Mouse (Mus musculus) C2C12 (cell line): Measurements from ENCODE around the gene Astl. TPM values are rescaled to one million over a fixed set of nuclear protein-coding genes. Genes with fewer than 3 reads are reported as not detected.

ENCODE experiments used
- H3K27me3 ChIP-seq: one replicate; pipeline ENCODE4 v1.6.1; 2011; ENCODE audit not compliant: control insufficient read depth, insufficient read depth, insufficient read length
- H3K36me3 ChIP-seq: one replicate; pipeline ENCODE4 v1.6.1; 2011; ENCODE audit not compliant: control insufficient read depth, insufficient read depth
- H3K4me3 ChIP-seq: one replicate; pipeline ENCODE4 v1.5.1; 2011; ENCODE audit warnings: mild to moderate bottlenecking, control low read depth; ENCODE audit not compliant: poor library complexity, insufficient read depth, severe bottlenecking
- H3K79me2 ChIP-seq: one replicate; pipeline ENCODE4 v1.6.1; 2011; ENCODE audit not compliant: control insufficient read depth, insufficient read depth
- H3K79me3 ChIP-seq: one replicate; pipeline ENCODE4 v1.6.1; 2011; ENCODE audit warnings: low read depth, control low read depth
- H3ac ChIP-seq: one replicate; pipeline ENCODE3; 2011; ENCODE audit warnings: low read depth; ENCODE audit not compliant: control insufficient read depth, insufficient read length
- CEBPB ChIP-seq: IDR thresholded peaks from one replicate; pipeline ENCODE4 v1.6.1; 2011; ENCODE audit warnings: low read depth, mild to moderate bottlenecking, control low read depth, moderate library complexity
- CTCF ChIP-seq: IDR thresholded peaks from one replicate; pipeline ENCODE4 v1.5.1; 2011; ENCODE audit not compliant: control insufficient read depth, insufficient read depth, insufficient read length
- FOSL1 ChIP-seq: IDR thresholded peaks from one replicate; pipeline ENCODE4 v1.8.0; 2011; ENCODE audit warnings: mild to moderate bottlenecking, low read length; ENCODE audit not compliant: poor library complexity, insufficient read depth, severe bottlenecking
- MAX ChIP-seq: IDR thresholded peaks from one replicate; pipeline ENCODE4 v1.6.1; 2011; ENCODE audit warnings: mild to moderate bottlenecking, control low read depth
- MYOD1 ChIP-seq: IDR thresholded peaks from one replicate; pipeline ENCODE4 v1.6.1; 2011; ENCODE audit warnings: low read depth; ENCODE audit not compliant: control insufficient read depth, insufficient read length
- MYOG ChIP-seq: IDR thresholded peaks from one replicate; pipeline ENCODE4 v1.6.1; 2011; ENCODE audit not compliant: control insufficient read depth, insufficient read length; ENCODE audit errors: extremely low read depth
- USF1 ChIP-seq: IDR thresholded peaks from one replicate; pipeline ENCODE4 v1.6.1; 2011; ENCODE audit warnings: low read depth, mild to moderate bottlenecking, control low read depth, moderate library complexity
- polyA plus RNA-seq: library from polyadenylated mRNA; unstranded; fragments of >200 nt; fragmentation: generic; extraction: Trizol; gene quantifications from one replicate; pipeline ENCODE4 v1.2.1, GENCODE M21; 2012; ENCODE audit warnings: missing spikeins

Astl gene
- polyA plus RNA-seq, 1 experiment, result not detected

DNA sequence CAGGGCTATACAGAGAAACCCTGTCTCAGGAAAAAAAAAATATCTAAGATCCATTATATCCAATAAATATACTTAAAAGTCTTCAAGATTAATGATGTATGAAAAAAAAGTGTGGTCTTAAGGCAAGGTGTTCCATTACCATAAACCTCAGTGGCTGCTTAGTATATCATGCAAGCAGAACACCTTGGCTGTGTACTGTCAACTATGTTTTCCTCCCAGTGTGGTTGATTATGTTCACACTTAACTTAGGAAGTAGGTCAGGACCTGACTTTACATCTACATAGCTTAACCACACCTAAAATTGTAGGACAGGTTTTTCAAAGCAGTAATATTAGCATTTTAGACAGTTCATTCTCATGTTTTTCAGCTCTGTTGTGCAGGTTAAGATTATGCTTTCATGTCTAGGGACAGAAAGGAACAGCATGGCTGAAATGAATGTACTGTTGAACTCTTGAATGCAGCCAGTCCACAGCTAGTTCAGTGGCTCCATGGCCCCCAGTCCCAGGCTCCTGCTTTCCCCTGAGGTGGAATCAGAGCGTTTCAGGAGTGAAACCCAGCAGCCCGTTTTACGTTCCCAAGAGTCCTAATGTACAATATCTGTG lies 33.7 kb upstream of the Astl start:
- Histone ChIP-seq H3K27me3 (no peaks in the 10 kb centered on the region), H3ac (no peak overlapping the region), H3K79me2 (no peaks in the 10 kb centered on the region), H3K36me3 (peaks cover 16% of the 10 kb centered on the region), H3K4me3 (no peak overlapping the region), H3K79me3 (no peaks in the 10 kb centered on the region)
- TF ChIP-seq FOSL1 (no peak), MAX (no peak), MYOG (no peak), USF1 (no peak), MYOD1 (no peak), CEBPB (no peak), CTCF (no peak)

DNA sequence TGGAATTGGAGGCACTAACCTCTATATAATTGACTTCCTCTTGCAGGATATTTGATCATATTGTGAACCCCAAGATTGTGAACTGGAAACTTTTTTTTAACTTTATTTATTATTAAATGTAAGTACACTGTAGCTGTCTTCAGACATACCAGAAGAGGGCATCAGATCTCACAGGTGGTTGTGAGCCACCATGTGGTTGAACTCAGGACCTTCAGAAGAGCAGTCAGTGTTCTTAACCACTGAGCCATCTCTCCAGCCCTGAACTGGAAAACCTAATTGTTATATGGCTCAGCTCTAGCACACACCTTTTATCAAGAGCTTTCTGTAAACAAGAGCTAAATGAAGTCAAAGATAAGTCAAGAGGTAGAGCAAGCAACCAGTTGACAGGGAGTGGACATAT lies 32.3 kb upstream of the Astl start:
- Histone ChIP-seq H3K79me3 (no peaks in the 10 kb centered on the region), H3K27me3 (no peaks in the 10 kb centered on the region), H3ac (no peak overlapping the region), H3K4me3 (no peak overlapping the region), H3K36me3 (peaks cover 7% of the 10 kb centered on the region), H3K79me2 (no peaks in the 10 kb centered on the region)
- no peak for TF ChIP-seq CEBPB
- no peak for TF ChIP-seq MAX
- TF ChIP-seq MYOD1, result no peak
- TF ChIP-seq CTCF, result no peak
- TF ChIP-seq FOSL1, result no peak
- no peak for TF ChIP-seq MYOG
- TF ChIP-seq USF1, result no peak

- no peak overlapping the region for H3ac ChIP-seq
- no peaks in the 10 kb centered on the region for H3K79me3 ChIP-seq
- H3K36me3 ChIP-seq, result no peaks in the 10 kb centered on the region
- H3K4me3 ChIP-seq, result no peak overlapping the region
- no peaks in the 10 kb centered on the region for H3K27me3 ChIP-seq
- no peak for TF ChIP-seq MYOG
- TF ChIP-seq FOSL1, result no peak
- no peak for TF ChIP-seq CEBPB
- H3K79me2 ChIP-seq, result no peaks in the 10 kb centered on the region
Measured at GRCm38 (mm10) chr2:127307179-127307578, 31.3 kb upstream of the Astl start.

DNA sequence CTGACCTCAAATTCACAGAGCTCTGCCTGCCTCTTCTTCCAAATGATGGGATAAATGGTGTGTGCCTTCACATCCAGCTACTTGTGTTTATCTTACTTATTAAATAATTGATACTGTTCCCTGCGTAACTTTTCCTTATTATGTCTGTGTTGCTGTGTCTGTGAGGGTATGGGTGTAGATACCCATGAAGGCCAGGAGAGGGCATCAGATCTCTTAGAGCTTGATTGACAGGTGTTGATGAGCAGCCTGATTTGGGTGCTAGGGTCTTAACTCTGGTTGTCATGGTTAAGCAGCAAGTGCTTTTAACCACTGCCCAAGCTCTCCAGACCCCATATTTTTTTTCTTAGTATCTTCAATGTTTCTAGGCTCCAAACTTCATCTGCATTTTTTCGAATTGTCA lies 29.8 kb upstream of the Astl start:
- Histone ChIP-seq H3K79me2 (no peaks in the 10 kb centered on the region), H3K27me3 (no peaks in the 10 kb centered on the region), H3K36me3 (no peaks in the 10 kb centered on the region), H3K4me3 (no peak overlapping the region), H3ac (no peak overlapping the region), H3K79me3 (no peaks in the 10 kb centered on the region)
- no peak for TF ChIP-seq CEBPB
- TF ChIP-seq CTCF, result no peak
- no peak for TF ChIP-seq MYOG
- TF ChIP-seq FOSL1, result no peak
- no peak for TF ChIP-seq MAX
- TF ChIP-seq USF1, result no peak
- TF ChIP-seq MYOD1, result no peak

DNA sequence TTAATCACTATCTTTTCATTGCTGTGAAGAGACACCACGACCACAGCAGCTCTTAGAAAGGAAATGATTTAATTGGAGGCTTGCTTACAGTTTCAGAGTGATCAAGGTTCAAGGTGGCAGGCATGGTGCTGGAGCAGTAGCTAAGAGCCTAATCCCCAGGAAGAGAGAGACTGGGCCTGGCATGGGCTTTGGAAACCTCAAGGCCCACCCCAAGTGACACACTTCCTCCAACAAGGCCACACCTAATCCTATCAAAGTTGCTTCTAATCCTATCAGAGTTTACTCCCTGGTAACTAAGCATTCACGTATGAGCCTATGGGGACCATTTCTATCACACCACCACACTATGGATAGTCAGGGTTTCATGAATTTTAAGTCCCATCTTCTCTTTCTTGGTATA lies 28.2 kb upstream of the Astl start:
- TF ChIP-seq MYOD1, result no peak
- no peak for TF ChIP-seq USF1
- no peak for TF ChIP-seq FOSL1
- no peak for TF ChIP-seq MAX
- TF ChIP-seq MYOG, result no peak
- Histone ChIP-seq H3ac (no peak overlapping the region), H3K4me3 (no peak overlapping the region), H3K36me3 (no peaks in the 10 kb centered on the region), H3K79me2 (no peaks in the 10 kb centered on the region), H3K27me3 (no peaks in the 10 kb centered on the region), H3K79me3 (no peaks in the 10 kb centered on the region)

DNA sequence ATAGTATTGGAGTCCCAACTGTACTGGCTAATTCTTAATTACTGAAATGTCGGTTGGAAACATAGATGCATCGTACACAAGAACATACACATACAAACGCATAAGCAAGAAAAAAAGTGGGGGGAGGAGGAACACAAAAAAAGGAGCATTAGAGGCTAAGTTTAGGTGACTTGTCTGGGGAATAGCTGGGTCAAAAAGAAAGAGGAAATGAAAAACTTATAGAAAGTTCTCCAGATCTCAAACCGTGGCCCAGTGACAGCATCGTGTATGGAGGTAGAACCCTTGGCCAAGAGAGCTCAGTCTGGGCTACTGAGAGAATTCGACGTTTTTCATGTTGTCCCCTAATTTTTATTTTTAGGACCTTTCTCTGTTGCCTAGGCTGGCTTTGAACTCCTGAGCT lies 27.8 kb upstream of the Astl start:
- H3K27me3 ChIP-seq, result no peaks in the 10 kb centered on the region
- H3K4me3 ChIP-seq, result no peak overlapping the region
- no peaks in the 10 kb centered on the region for H3K36me3 ChIP-seq
- no peaks in the 10 kb centered on the region for H3K79me2 ChIP-seq
- no peak overlapping the region for H3ac ChIP-seq
- TF ChIP-seq FOSL1 (no peak), USF1 (no peak), CEBPB (no peak), MYOD1 (no peak)
- H3K79me3 ChIP-seq, result no peaks in the 10 kb centered on the region
